Mouse (Mus musculus) left cerebral cortex, adult 2 months (tissue): Measurements from ENCODE around the gene Dohh. TPM values are rescaled to one million over a fixed set of nuclear protein-coding genes. Genes with fewer than 3 reads are reported as not detected.

ENCODE experiments used
- DNase-seq, 2 experiments: peaks; one replicate each; pipeline ENCODE4 v3.0.0; 2021 to 2022; ENCODE audit warnings: low spot score in 2 of 2, mixed read lengths in 1 of 2; ENCODE audit errors: extremely low spot score in 1 of 2
- H3K27ac ChIP-seq: fragments of 200-600 bp; 2 replicates; pipeline ENCODE4 v1.8.1; 2022
- H3K4me3 ChIP-seq: fragments of 200-600 bp; 2 replicates; pipeline ENCODE4 v1.8.1; 2022
- CTCF ChIP-seq: fragments of 200-600 bp; IDR thresholded peaks from 2 replicates; pipeline ENCODE4 v1.8.1; 2022; ENCODE audit warnings: antibody characterized with exemption, mild to moderate bottlenecking, moderate library complexity
- intact Hi-C: fragments of 180-260 bp; cut with DNase I; formaldehyde crosslinking; loops from one replicate; pipeline ENCODE4 v1.15.1; 2025
- total RNA-seq, 2 experiments: library from RNA; stranded (reverse); gene quantifications; 2 replicates each; pipeline ENCODE4 v1.2.3; 2021

Dohh gene
- total RNA-seq, 2 experiments from 2014 or later, result 87.1 to 95.1 TPM

DNA sequence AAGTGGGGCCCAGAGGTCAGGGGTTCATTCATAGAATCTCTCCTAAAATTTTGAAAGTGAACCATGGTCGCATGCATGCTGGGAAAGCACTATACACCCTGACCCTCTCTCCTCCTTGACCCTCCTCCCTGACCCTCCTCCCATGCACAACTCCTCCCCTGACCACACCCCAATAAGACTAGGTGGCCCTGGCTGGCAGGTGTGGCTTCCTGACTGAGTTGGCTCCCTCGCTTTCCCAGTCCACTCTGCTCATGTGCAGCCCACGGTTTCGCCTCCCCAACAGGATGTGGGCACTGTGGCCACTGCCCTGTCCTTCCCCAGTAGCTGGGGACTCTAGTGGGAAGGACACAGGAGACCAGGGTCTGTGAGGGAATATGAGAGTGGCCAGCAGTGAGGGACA, 26.1 kb downstream of the Dohh start:
- Histone ChIP-seq H3K4me3 (no peak overlapping the region), H3K27ac (peak overlapping the region; percentile 97)
- intact Hi-C loops, result no loop called here
- TF ChIP-seq CTCF, result no peak
- no peak for DNase-seq

DNA sequence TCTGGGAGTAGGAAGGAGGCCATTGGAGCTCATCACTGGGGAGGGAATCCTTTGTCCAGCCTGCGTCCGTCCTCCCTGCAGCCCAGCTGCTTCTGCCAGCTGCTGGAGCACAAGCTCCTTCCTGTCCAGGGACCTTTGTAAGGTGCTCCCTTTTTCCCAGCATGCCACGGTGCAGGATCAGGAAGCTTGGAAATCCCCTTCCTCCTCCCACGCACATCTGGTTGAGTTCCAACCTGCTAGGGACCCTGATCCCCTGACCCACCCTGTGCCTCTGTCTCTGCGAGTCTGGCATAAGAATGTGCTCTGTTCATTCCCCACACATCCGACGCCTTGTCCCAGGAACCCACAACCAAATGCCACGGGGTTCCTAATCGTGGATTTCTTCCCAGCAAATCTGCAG, 26.8 kb downstream of the Dohh start:
- intact Hi-C loops, result no loop called here
- TF ChIP-seq CTCF, result no peak
- peak overlapping the region; percentile 97 for H3K27ac ChIP-seq
- no peak for DNase-seq
- no peak overlapping the region for H3K4me3 ChIP-seq

DNA sequence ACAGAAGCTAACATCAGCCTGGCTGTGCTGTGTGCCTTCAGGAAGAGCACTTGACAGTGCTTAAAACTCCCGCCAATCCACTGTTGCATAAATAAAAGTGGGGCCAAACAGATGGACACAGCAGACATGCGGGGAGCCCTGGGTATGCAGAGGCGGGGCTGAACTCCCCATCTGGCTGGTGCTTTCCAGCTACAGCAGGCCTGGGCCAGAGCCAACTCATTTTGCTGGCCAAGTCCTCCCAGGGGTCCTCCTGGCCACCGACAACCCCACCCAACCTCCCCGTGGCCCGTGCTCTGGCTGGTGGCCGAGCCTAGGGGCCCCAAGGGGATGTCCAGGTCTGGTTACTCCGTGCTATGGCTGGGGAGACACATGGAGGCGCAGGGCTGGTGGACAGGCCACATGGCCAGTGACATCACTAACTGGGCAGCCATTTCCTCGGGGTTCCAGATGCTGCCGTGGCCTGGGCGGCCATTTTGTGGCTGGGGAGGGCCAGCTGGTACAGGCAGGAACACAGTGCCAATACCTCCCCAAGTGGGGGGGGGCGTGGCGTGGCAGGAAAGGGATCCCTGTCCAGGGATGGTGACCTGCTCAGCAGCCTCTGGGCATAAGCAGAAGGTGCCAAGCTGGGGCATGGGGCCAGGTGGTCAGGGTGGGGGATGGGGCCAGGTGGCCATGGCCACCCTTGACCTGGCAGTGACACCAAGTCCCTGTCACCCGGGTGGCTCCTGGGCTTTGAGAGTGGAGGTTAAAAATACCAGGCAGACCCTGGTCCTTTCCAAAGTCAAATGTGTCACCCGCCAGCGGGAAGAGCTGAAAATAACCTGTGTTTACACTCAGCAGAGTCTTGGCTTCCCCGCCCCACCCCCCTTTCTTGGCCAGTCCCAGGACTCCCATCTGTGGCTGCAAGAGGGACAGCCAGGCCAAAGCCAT, 27.5 kb downstream of the Dohh start:
- DNase-seq, result peak in 1 of 2 experiments; percentile 60

DNA sequence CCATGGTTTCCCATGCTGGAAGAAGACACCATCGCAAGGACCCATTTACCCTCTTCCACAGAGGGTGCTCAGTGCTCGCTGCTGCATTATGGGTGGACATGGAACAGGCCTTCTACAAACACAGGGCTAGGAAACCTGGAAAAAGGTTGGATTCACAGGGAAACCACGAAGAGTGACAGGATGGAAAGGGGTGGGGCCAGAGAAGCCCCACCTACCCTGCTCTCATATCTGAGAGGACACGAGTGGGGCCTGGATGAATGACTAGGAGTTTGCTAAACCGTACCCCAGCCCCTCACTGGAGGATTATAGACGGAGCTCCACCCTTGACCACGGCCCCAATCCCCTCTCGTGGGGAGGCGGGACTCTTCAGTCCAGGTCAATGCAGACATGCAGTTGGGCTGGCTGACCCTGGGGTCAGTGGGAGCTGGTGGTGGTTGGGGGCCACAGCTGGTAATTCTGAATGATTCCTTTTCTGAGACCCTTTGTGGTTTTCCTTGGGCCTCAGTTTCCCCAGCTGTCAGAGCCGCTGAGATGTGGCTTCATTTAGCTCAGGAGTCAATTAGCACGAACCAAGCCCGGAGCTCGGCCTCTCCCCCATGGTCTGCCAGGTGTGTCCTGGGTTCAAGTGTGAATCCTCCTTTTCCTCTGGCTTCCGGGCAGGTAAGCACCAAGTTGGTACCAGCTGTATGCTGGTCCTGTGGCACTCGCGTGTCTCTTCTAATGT, 28.5 kb downstream of the Dohh start:
- TF ChIP-seq CTCF, result no peak
- H3K27ac ChIP-seq, result peak overlapping the region; percentile 97
- intact Hi-C loops, result loop anchor here (2.0 kb wide), 1 partner anchor 14 kb away; no protein-coding TSS in a partner anchor
- no peak overlapping the region for H3K4me3 ChIP-seq
- no peak for DNase-seq

More for the DNA sequence above, 27.5 kb downstream of the Dohh start:
- Histone ChIP-seq H3K4me3 (no peak overlapping the region), H3K27ac (peak overlapping the region; percentile 97)
- no peak for TF ChIP-seq CTCF
- intact Hi-C loops, result loop anchor here (2.0 kb wide), 1 partner anchor 15 kb away; no protein-coding TSS in a partner anchor

DNA sequence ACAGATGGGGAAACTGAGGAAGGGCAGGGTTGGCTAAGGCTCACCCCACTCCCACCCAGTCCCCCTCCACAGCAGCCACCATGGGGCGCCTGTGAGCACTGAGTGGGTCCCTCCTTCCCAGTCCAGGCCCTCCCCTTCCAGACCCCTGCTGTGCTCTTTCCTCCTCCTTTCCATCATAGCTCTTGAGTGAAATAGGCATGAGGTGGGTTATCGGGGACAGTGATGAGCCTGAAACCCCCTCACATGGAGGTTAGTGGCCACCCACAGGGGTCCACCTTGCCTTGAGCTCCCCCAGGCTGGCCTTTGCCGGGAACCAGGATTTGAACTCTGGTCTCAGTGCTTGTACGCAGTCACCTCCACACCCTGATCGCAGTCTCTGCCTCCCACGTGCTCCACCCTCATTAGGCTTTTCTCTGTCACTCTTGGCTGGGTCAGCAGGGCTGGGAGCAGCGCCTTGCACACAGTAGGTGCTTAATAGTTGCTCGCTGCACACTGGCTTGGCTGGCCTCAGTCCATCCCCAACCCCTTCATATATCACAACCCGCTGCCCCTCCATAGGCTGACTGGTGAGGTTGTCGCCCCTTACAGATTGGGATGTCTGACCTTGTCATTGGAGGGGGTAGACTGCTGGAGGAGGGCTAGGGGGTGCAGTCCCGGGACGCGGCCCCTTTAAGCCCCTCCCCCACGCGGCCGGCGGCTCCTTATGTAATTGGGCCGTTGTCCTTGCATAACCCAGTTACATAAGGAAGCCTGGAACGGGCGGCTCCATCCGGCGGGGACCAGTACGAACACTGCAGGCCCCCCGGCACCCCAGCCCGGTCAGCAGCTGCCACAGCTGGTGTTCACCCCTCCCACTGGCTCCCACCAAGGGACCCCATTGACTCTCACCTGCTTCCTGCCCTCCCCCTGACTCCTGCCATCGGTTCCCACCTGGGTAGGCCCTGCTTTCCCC, 29.4 kb downstream of the Dohh start:
- TF ChIP-seq CTCF, result no peak; the same call in 1 of the 2 replicates
- H3K4me3 ChIP-seq, result no peak overlapping the region
- H3K27ac ChIP-seq, result peak overlapping the region; percentile 97
- intact Hi-C loops, result loop anchor here (2.0 kb wide), 1 partner anchor 13 kb away; no protein-coding TSS in a partner anchor
- DNase-seq, result peak; percentile 82 to 85

DNA sequence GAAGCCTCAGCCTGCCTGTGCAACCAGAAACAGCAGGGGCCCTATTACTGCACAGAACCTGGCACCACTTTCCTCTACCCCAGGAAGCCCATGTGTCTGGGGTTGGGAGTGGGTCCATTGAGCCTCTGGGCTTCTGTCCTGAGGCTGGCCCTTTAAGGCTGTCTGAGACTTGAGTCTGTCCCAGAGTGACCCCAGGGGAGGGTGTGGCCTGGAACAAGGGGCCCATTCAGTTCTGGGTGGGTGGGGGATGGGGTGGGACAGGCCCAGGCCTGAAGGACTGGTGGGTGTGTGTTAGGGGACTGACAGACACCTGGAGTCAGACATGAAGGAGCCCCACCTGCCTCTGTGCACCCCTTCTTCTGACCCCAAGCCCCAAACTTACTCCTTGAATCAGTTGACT, 30.5 kb downstream of the Dohh start:
- Histone ChIP-seq H3K27ac (peak overlapping the region; percentile 97), H3K4me3 (no peak overlapping the region)
- TF ChIP-seq CTCF, result no peak
- DNase-seq, result no peak
- intact Hi-C loops, result no loop called here

DNA sequence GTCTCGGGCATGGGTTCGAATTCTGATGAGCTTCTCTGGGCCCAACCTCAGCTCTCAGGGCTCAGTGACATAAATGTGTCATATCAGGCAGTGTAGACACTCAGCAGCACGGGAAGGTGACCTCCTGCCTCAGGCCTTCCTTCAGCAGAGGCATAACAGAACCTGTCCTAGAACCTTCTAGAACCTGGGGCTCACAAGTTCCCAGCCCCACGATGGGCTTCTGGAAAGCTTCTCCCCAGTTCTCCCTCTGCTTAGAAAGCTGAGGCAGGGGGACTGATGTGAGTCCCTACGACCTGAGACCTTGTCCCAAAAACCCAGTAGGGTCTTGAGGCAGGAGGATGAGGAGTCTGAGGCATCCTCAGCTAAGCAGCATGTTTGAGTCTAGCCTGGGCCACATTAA, 30.9 kb downstream of the Dohh start:
- intact Hi-C loops, result no loop called here
- DNase-seq, result no peak
- Histone ChIP-seq H3K27ac (peak overlapping the region; percentile 97), H3K4me3 (no peak overlapping the region)
- no peak for TF ChIP-seq CTCF

DNA sequence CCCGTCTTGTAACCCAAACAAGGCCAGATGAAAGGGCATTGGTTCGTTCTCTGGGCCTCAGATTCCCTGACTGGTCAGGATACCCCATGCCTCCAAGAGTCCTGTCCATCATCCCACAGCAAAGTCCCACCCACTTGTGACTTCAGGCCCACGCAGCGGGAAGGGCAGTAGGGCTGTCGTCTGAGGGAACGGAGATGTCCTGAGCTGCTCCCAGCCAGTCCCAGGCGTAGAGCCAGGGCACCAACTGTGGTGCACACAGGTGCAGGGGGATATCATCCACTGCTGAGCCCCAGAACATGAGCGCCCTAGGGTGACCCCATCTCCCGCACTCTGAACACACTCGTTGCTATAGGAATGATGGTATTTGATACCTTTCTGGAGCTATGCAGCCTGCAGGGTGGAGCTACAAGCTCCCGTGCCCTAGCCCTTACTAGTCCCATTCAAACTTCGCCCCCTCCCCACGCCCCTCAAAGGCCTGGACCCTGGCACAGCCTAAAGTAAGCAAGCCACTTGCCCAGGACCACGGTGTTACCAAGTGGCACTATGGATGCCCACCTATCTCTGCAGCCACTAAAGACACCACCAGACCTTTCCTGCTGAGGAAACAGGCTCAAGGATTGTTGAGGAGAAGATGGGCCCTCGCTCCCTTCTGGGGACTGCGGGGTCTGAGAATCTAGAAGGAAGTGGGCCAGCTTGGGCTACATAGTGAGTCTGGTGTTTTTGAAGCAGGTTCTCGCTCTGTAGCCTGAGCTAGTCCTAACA, 31.5 kb downstream of the Dohh start:
- Histone ChIP-seq H3K27ac (peak overlapping the region; percentile 97), H3K4me3 (no peak overlapping the region)
- DNase-seq, result no peak
- TF ChIP-seq CTCF, result no peak
- intact Hi-C loops, result no loop called here

DNA sequence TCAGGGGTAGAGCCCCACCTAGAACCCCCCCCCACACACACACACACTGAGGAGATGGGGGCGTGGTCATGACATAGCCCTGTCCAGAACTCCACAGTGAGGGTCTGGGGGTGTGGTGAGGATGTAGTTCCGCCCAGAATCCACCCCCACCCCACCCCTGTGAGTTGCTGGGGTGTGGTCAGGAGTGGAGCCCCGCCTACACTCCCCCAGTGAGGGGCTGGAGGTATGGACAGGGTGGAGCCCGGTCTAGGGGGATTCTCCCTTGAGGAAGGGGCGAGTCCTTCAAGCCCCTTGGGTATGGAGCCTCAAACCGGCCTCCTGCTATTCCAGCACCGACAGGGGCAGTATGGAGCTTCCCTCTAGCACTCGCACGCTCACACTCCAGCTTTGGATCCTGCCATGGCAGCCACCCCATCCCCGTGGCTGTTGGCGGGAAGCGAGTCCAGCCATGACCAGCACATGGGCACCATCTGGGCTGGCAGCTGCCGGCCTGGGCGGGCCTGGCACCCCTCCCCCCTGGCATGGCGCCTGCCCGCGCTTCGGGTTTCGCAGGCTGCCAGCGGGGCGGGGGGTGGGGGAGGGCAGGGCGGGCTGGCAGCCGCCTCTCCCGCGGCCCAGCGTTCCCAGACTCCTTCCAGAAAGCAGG, 32.5 kb downstream of the Dohh start:
- H3K4me3 ChIP-seq, result no peak overlapping the region; the same call in 1 of the 2 replicates
- peak; percentile 69 for TF ChIP-seq CTCF
- H3K27ac ChIP-seq, result peak overlapping the region; percentile 97
- DNase-seq, result peak; percentile 86 to 91
- intact Hi-C loops, result loop anchor here (1.0 kb wide), 1 partner anchor 10 kb away; no protein-coding TSS in a partner anchor
